Mouse (Mus musculus) ES-E14 (cell line): ENCODE data around the gene Chrm4.

Source experiments
- HCFC1 ChIP-seq: IDR thresholded peaks from 2 replicates; pipeline ENCODE4 v1.6.1; 2012; ENCODE audit warnings: low read length, inconsistent platforms, borderline replicate concordance; ENCODE audit not compliant: insufficient read depth
- MAFK ChIP-seq: IDR thresholded peaks from 2 replicates; pipeline ENCODE4 v1.6.1; 2014; ENCODE audit warnings: mild to moderate bottlenecking, low read depth, low read length, inconsistent platforms; ENCODE audit not compliant: insufficient read depth
- ZC3H11A ChIP-seq: IDR thresholded peaks from 2 replicates; pipeline ENCODE4 v1.6.1; 2012; ENCODE audit warnings: low read depth, mild to moderate bottlenecking, inconsistent platforms, low read length, borderline replicate concordance

- TF ChIP-seq MAFK (no peak), ZC3H11A (no peak), HCFC1 (no peak)
Observed at GRCm38 (mm10) chr2:91921181-91921789, 5.8 kb upstream of the Chrm4 start.
